Mouse (Mus musculus) embryonic facial prominence, embryonic 11.5 days (tissue): ENCODE results near the gene Apopt1. TPM values are rescaled to one million over a fixed set of nuclear protein-coding genes. Genes with fewer than 3 reads are reported as not detected.
"Not testable (repeated sequence)": the region's sequence is repeated elsewhere in the genome, so short reads cannot be mapped to it uniquely, and the experiment has no call there.

Experiments
- ATAC-seq: fragments of 200-750 bp; cut with Nextera tagmentation; replicated peaks from 2 replicates; pipeline ENCODE4 v1.8.0; 2017; ENCODE audit warnings: low read depth; ENCODE audit not compliant: insufficient number of reproducible peaks, low FRiP score, low TSS enrichment
- DNase-seq: peaks from one replicate; pipeline ENCODE4 v3.0.0-alpha.2; 2015; ENCODE audit warnings: low spot score
- H3K27ac ChIP-seq: fragments of 300-500 bp; sonication (generic); replicated peaks from 2 replicates; pipeline ENCODE4 v1.5.1; 2014; ENCODE audit warnings: mild to moderate bottlenecking, low read depth, low read length, control low read depth
- H3K27me3 ChIP-seq: fragments of 300-500 bp; sonication (generic); 2 replicates; pipeline ENCODE4 v1.6.1; 2014; ENCODE audit warnings: mild to moderate bottlenecking, low read length, moderate library complexity, mixed read lengths; ENCODE audit not compliant: control insufficient read depth, insufficient read depth
- H3K36me3 ChIP-seq: fragments of 300-500 bp; sonication (generic); replicated peaks from 2 replicates; pipeline ENCODE4 v1.6.1; 2014; ENCODE audit warnings: low read depth, mild to moderate bottlenecking, low read length, moderate library complexity, mixed read lengths; ENCODE audit not compliant: control insufficient read depth, insufficient read depth
- H3K4me1 ChIP-seq: fragments of 300-500 bp; sonication (generic); 2 replicates; pipeline ENCODE4 v1.6.1; 2014; ENCODE audit warnings: low read length, mixed read lengths; ENCODE audit not compliant: control insufficient read depth, insufficient read depth
- H3K4me2 ChIP-seq: fragments of 300-500 bp; sonication (generic); 2 replicates; pipeline ENCODE4 v1.6.1; 2014; ENCODE audit warnings: low read depth, mild to moderate bottlenecking, control low read depth, low read length, moderate library complexity
- H3K4me3 ChIP-seq: fragments of 300-500 bp; sonication (generic); 2 replicates; pipeline ENCODE4 v1.5.1; 2014; ENCODE audit warnings: low read depth, low read length, control low read depth
- H3K9ac ChIP-seq: fragments of 300-500 bp; sonication (generic); replicated peaks from 2 replicates; pipeline ENCODE4 v1.6.1; 2014; ENCODE audit warnings: mild to moderate bottlenecking, control low read depth, low read length
- H3K9me3 ChIP-seq: fragments of 300-500 bp; sonication (generic); replicated peaks from 2 replicates; pipeline ENCODE4 v1.6.1; 2016; ENCODE audit warnings: mild to moderate bottlenecking, low read length, inconsistent platforms, mixed read lengths; ENCODE audit not compliant: control insufficient read depth
- WGBS: fragments of 180-500 bp; shearing (Covaris S2); extraction: QIAGEN DNeasy Blood & Tissue Kit; methylation state at CpG from one replicate; pipeline ENCODE4 v1.1.7; 2014; 5-methylcytosine and 5-hydroxymethylcytosine counted together
- polyA plus RNA-seq: library from polyadenylated mRNA; unstranded; fragments of >200 nt; fragmentation: Nextera tagmentation; extraction: Ambion mirVana; gene quantifications from 2 replicates; pipeline ENCODE4 v1.2.1, GENCODE M21; 2014

Gene Apopt1
- polyA plus RNA-seq, 1 experiment from 2014 or later: 57.7 TPM

DNA sequence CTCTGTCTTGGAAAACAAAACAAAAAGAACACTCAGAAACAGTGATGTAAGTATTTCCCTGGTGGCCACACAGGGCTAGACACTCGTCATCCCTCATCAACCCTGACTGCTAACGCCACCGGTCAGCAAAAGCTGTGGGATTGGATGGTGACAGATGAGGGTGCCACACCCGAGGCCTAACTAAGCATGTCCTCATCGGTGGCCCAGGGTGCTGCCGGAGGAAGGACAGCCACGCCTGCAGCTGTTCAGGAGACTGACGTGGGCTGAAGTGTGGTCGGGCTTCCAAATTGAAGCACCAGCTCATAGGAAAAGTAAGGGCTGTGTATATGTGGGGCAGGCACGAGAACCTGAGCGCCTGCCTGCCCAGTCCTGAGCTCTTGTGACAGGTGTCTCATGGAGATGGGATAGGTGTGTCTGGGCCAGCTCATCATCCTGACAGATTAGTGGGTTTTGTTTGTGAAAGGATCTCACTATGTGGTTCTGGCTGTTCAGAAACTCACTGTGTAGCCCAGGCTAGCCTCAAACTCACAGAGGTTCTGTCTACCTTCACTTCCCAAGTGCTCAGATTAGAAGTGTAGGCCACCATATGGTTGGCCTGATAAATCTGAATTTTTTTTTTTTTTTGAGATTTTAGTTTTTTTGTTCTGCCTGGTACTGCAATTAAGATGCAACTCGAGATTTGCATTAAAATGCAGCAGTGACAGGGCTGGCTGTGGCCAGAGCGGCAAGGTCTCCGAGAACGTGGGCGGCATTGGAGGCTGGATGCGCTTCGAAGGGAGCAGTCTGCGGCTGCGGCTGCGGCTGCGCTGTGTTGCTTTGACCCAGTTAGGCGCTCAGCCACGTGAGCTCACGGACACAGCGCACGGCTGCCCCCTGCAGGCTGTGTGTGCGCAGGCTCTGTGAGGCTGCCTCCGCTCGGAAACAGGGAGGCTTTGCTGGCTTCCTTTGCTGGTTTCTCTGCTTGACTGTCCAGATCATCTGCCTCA is 19.1 kb downstream of the Apopt1 start:
- ATAC-seq (peak; percentile 83), DNase-seq (peak; percentile 93)
- peak overlapping the region; percentile 21; the same call in 1 of the 2 replicates for H3K4me2 ChIP-seq
- H3K36me3 ChIP-seq: no peaks in the 10 kb centered on the region
- H3K27me3 ChIP-seq: no peaks in the 10 kb centered on the region
- WGBS: 33% methylated on average over 30 of the region's 30 CpGs
- H3K27ac ChIP-seq: no peak overlapping the region
- H3K4me3 ChIP-seq: no peak overlapping the region
- no peaks in the 10 kb centered on the region for H3K9me3 ChIP-seq
- no peaks in the 10 kb centered on the region for H3K4me1 ChIP-seq
- no peak overlapping the region; the same call in 1 of the 2 replicates for H3K9ac ChIP-seq

DNA sequence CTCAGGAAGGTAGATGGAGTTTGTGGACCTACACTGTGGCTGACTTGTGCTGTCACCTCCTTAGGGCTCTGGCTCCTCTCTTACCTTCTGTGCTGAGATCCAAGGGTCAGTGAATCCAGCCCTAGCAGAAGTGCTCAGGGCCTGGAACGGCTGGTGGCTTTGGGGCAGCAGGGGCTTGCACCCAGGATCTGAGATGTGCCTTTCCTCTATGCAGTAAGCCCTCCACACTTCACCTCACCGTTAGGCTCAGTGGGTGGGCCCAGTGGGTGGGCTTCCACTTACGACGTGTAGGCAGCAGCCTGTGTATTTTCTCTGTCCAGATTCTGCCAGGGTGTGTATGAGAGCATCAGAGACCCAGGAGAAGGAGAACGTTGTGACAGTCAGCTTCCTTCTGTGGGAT is 19.9 kb downstream of the Apopt1 start:
- Histone ChIP-seq H3K4me3 (no peak overlapping the region), H3K27ac (no peak overlapping the region), H3K9ac (no peak overlapping the region; the same call in 1 of the 2 replicates), H3K4me1 (no peaks in the 10 kb centered on the region), H3K4me2 (no peak overlapping the region), H3K36me3 (no peaks in the 10 kb centered on the region), H3K27me3 (no peaks in the 10 kb centered on the region), H3K9me3 (no peaks in the 10 kb centered on the region)
- WGBS: 65% methylated on average over 5 of the region's 5 CpGs
- no peak for DNase-seq
- ATAC-seq: no peak

DNA sequence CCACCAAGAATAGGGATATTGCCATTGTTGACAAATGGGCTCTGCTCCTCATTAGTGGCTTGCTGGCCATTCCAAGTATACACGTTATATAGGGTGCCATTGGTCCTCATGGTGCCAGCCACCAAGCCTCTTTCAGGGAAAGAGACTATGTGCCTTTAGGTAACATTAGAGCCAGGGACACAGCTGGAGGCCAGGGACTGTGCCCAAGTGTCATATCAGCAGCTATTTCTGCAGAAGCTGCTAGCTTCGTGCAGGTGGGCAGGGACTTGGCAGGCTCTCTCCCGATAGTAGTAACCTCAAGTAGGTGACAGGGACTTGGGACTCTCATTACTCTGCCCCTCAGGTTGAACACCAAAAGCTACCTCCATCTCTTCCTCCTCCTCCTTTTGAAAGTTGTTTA is 21.9 kb downstream of the Apopt1 start:
- Histone ChIP-seq H3K4me1 (no peaks in the 10 kb centered on the region), H3K9me3 (no peaks in the 10 kb centered on the region), H3K9ac (no peak overlapping the region), H3K4me2 (no peak overlapping the region), H3K27ac (no peak overlapping the region), H3K36me3 (no peaks in the 10 kb centered on the region), H3K27me3 (no peaks in the 10 kb centered on the region), H3K4me3 (no peak overlapping the region)
- 89% methylated on average over 3 of the region's 3 CpGs for WGBS
- DNase-seq: no peak
- no peak for ATAC-seq

DNA sequence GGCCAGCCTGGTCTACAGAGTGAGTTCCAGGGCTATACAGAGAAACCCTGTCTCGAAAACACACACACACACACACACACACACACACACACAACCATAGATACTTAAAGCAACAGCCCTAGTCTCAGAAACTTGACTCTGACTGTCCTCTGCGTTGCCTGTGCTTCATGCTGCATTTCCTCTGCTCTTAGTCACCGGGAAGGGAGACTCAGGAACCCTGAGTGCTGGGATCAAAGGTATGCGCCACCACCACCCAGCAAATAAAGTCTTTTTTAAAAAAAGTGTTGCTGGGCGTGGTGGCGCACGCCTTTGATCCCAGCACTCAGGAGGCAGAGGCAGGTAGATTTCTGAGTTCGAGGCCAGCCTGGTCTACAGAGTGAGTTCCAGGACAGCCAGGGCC is 23.6 kb downstream of the Apopt1 start:
- WGBS: 86% methylated on average over 8 of the region's 8 CpGs
- DNase-seq, H3K4me2 ChIP-seq, H3K27ac ChIP-seq, H3K9me3 ChIP-seq, ATAC-seq, H3K4me3 ChIP-seq, H3K27me3 ChIP-seq, H3K4me1 ChIP-seq, H3K36me3 ChIP-seq, H3K9ac ChIP-seq: not testable (repeated sequence)

DNA sequence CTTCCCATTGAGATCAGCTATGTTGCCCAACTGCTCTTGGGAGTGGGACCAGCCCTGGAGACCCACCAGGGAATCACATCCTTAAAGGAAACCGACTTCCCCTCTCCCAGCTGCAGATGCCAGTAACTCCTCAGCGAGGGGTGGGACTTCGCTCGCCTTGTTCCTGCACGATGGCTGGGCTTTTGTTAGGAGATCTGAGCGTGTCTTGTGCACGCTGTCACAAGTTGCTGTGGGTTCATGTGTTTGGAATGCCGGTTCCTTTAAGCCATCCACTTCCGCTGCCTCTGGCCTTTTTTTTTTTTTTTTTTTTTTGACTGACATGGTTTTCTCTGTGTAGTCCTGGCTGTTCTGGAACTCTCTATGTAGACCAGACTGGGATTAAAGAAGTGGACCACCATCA is 24.3 kb downstream of the Apopt1 start:
- Histone ChIP-seq H3K27me3 (no peaks in the 10 kb centered on the region), H3K4me2 (no peak overlapping the region), H3K27ac (no peak overlapping the region), H3K36me3 (no peaks in the 10 kb centered on the region), H3K4me3 (no peak overlapping the region), H3K4me1 (no peaks in the 10 kb centered on the region), H3K9ac (no peak overlapping the region), H3K9me3 (no peaks in the 10 kb centered on the region)
- no peak for DNase-seq
- WGBS: 63% methylated on average over 9 of the region's 9 CpGs
- no peak for ATAC-seq

DNA sequence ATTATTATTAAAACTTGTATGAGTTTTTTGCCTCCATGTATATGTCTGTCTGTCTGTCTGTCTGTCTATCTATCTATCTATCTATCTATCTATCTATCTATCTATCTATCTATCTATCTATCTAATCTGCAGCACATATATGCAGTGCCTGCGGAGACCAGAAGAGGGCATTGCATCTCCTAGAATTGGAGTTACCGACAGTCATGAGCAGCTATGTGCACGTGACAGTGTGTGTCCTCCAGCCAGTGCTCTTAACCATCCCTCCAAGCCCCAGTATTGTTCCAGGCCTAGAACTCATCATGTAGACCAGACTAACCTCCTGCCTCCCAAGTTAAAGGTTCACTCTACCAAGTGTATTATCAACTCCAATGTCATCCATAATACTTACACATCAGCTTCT is 25.7 kb downstream of the Apopt1 start:
- no peak overlapping the region for H3K4me3 ChIP-seq
- no peak overlapping the region for H3K4me2 ChIP-seq
- ATAC-seq (no peak), DNase-seq (peak; percentile 69)
- H3K27me3 ChIP-seq: no peaks in the 10 kb centered on the region
- H3K9ac ChIP-seq: no peak overlapping the region
- H3K36me3 ChIP-seq: no peaks in the 10 kb centered on the region
- no peaks in the 10 kb centered on the region for H3K9me3 ChIP-seq
- WGBS: 7% methylated on average over 3 of the region's 3 CpGs
- no peaks in the 10 kb centered on the region for H3K4me1 ChIP-seq
- H3K27ac ChIP-seq: no peak overlapping the region

DNA sequence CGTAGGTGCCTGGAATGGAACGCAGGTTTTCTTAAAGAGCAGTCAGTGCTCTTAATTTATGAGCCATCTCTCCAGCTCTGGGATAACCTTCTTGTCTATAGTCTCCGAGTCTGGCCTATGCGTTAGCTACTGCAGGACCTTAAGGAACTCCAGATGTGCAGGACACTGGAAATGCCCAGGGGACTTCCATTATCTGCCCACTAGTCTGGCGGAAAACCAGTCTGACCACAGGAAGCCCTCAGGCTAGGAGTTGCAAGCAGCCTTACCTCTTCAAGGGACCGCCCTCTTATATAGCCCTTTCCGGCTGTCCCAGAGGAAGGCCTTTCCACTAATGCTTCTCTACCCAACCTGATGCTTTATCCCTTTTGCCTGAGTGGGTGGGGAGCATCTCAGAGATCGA is 28.3 kb downstream of the Apopt1 start:
- no peak for ATAC-seq
- H3K4me1 ChIP-seq: no peaks in the 10 kb centered on the region
- no peak for DNase-seq
- H3K9me3 ChIP-seq: no peaks in the 10 kb centered on the region
- H3K27me3 ChIP-seq: no peaks in the 10 kb centered on the region
- H3K9ac ChIP-seq: no peak overlapping the region
- H3K27ac ChIP-seq: no peak overlapping the region
- H3K4me3 ChIP-seq: no peak overlapping the region
- H3K36me3 ChIP-seq: no peaks in the 10 kb centered on the region
- WGBS: 54% methylated on average over 8 of the region's 8 CpGs
- H3K4me2 ChIP-seq: no peak overlapping the region

DNA sequence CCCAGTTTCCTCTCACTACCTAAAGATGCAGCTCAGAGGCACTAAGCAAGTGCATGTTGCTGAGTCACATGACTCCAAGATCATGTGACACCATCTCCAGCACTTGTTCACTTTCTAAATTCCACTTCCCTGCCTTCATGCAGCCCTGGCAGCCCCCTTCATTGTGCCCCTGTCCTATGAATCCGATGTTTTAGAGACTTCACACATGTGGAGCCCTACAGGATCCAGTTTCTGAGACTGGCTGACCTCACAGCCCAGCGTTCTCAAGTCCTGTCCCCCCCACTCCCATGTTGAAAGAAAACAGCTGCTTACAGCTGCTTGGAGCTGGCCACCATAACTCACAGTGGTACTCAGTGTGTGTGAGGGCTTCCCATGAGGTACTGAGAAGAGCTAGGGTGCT is 30.4 kb downstream of the Apopt1 start:
- DNase-seq: no peak
- 63% methylated on average over 2 of the region's 2 CpGs for WGBS
- Histone ChIP-seq H3K9me3 (no peaks in the 10 kb centered on the region), H3K9ac (no peak overlapping the region), H3K27me3 (no peaks in the 10 kb centered on the region), H3K36me3 (no peaks in the 10 kb centered on the region), H3K4me2 (no peak overlapping the region), H3K4me1 (no peaks in the 10 kb centered on the region), H3K4me3 (no peak overlapping the region), H3K27ac (no peak overlapping the region)
- no peak for ATAC-seq
